Mouse (Mus musculus): ENCODE measurements around the gene Nfasc.

- TF ChIP-seq POLR2A (IDR thresholded peaks at IDR 0.05; ENCODE audit: low read depth, low read length) (no peak), CTCF (IDR thresholded peaks at IDR 0.05; ENCODE audit: borderline replicate concordance, insufficient read depth, low read length) (no peak)
These were observed 45.4 kb downstream of the Nfasc start for GRCm38 (mm10) chr1:132696232-132696631.
